Mouse (Mus musculus): ENCODE measurements at regions not wholly inside any gene's neighbourhood (a gene's known extent, or its start where the extent isn't known, plus 50 kb on each side); places are given as distances from the start of the nearest gene placed in this dataset.

DNA sequence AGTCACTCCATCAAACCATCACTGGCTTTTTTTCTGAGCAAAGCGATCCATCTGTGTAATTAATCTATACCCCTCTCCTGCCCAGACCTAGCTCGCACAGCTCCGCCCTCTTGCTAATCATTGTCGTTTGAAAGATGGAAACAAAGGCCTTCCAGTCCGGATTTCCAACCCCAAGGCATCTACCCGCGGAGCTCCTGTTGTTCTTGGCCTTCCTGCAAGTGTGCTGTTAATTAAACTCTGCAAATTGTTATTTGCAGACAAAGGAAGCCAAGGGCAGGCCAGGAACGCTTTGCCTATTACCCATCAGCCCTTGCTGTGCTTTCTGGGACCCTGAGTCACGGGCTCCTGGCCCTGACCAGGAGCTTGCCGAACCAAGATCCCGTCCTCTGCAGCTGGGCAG is 522.0 kb upstream of the Gm19410 start:
- no peaks in the 10 kb centered on the region for H3K9me3 ChIP-seq (ENCODE audit: low read length)
- whole genome bisulfite sequencing = 14% methylated on average over 11 of the region's 11 CpGs
- DNase-seq (ENCODE audit: low spot score) (peak; percentile 41), ATAC-seq (peak; percentile 62)
- H3K4me1 ChIP-seq (ENCODE audit: insufficient read depth, low read length) = no peaks in the 10 kb centered on the region
- no peak overlapping the region for H3K9ac ChIP-seq (replicated peaks; ENCODE audit: low read length)
- H3K27me3 ChIP-seq (ENCODE audit: insufficient read depth, low read length) = no peaks in the 10 kb centered on the region
- no peak overlapping the region for H3K27ac ChIP-seq
- H3K36me3 ChIP-seq (ENCODE audit: insufficient read depth, low read length) = no peaks in the 10 kb centered on the region
- H3K4me2 ChIP-seq (ENCODE audit: low read depth, low read length) = no peak overlapping the region
- H3K4me3 ChIP-seq (ENCODE audit: low read length) = no peak overlapping the region
- no peak for TF ChIP-seq CTCF (IDR thresholded peaks at IDR 0.05; ENCODE audit: low read depth)

DNA sequence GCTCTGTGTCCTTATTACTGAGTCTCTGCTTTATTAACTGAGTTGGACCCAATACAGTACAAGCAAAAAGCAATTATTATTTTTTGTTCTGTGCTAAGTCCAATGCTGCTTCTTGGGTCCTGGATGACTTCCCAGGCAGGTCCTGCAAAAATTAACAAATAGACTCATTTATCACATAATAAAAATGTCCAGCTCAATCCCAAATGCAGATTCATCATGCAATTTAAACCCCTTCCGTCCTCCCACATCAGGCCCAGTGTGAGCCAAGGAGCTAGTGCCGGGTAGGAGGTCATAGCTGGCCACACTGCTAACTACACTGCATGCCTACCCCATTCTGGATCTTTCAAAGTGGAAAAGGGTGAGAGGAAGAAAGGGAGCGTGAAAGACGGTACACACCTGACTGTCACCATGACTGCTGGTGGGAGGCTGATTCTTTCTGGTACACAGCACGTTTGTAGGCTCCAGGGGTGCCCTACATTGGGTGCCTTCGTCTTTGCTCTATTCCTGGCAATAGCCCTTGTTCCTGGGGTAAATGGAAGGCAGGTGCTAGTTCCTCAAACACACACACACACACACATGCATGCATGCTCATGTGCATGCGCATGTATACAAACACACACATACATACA is 515.7 kb upstream of the Gm19410 start:
- H3K9ac ChIP-seq (replicated peaks; ENCODE audit: low read length) = no peak overlapping the region
- WGBS = 90% methylated on average over 7 of the region's 7 CpGs
- no peak overlapping the region for H3K4me2 ChIP-seq (ENCODE audit: low read depth, low read length)
- H3K9me3 ChIP-seq (ENCODE audit: low read length) = no peaks in the 10 kb centered on the region
- no peaks in the 10 kb centered on the region for H3K36me3 ChIP-seq (ENCODE audit: insufficient read depth, low read length)
- H3K4me3 ChIP-seq (ENCODE audit: low read length) = no peak overlapping the region
- TF ChIP-seq CTCF (IDR thresholded peaks at IDR 0.05; ENCODE audit: low read depth) = no peak
- no peak for DNase-seq (ENCODE audit: low spot score)
- ATAC-seq = no peak
- H3K27me3 ChIP-seq (ENCODE audit: insufficient read depth, low read length) = no peaks in the 10 kb centered on the region
- H3K27ac ChIP-seq = no peak overlapping the region
- H3K4me1 ChIP-seq (ENCODE audit: insufficient read depth, low read length) = no peaks in the 10 kb centered on the region

DNA sequence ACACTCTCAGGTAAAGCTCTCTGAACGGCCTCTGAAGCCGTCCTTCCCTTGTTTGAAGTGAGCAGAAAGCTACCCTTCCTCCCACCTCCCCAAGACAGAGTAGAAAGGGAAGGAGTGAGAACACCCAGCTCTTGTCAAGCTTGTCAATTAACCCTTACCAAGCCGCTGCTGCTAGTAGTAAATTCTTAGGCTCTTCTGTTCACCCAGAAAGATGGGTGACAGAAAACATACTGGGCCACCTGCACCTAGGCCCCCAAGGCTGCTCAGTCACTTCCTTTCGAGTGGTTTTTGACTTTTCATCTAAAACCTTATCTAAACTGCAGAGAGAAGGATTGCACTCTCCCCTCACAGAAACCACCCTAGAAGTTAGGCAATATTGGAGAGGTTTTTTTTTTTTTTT is 514.9 kb upstream of the Gm19410 start:
- WGBS = 71% methylated on average over 4 of the region's 4 CpGs
- Histone ChIP-seq H3K36me3 (ENCODE audit: insufficient read depth, low read length) (no peaks in the 10 kb centered on the region), H3K27me3 (ENCODE audit: insufficient read depth, low read length) (no peaks in the 10 kb centered on the region), H3K4me2 (ENCODE audit: low read depth, low read length) (no peak overlapping the region), H3K27ac (no peak overlapping the region), H3K9me3 (ENCODE audit: low read length) (no peaks in the 10 kb centered on the region), H3K9ac (replicated peaks; ENCODE audit: low read length) (no peak overlapping the region), H3K4me1 (ENCODE audit: insufficient read depth, low read length) (no peaks in the 10 kb centered on the region), H3K4me3 (ENCODE audit: low read length) (no peak overlapping the region)
- no peak for TF ChIP-seq CTCF (IDR thresholded peaks at IDR 0.05; ENCODE audit: low read depth)
- ATAC-seq (no peak), DNase-seq (ENCODE audit: low spot score) (no peak)

DNA sequence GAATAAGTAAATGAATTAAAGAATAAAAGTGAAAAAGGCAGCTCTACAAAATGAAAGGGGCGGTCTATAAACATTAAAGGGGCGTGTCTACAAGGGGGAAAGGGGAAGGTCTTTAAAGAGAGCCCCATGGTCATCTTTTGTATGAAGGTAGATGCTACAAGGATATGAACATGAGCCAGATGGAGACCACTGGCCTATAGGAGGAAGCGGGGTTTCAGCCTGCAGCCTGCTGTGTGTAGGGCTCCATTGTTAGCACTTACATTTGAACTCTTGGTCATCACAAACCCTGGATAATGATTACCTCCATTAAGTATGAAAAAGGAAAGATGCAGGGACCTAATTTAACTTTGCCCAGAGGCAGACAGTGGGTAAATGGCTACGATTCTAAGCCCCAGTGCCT is 511.6 kb upstream of the Gm19410 start:
- Histone ChIP-seq H3K36me3 (ENCODE audit: insufficient read depth, low read length) (no peaks in the 10 kb centered on the region), H3K27me3 (ENCODE audit: insufficient read depth, low read length) (no peaks in the 10 kb centered on the region), H3K4me3 (ENCODE audit: low read length) (no peak overlapping the region), H3K9me3 (ENCODE audit: low read length) (no peaks in the 10 kb centered on the region), H3K4me1 (ENCODE audit: insufficient read depth, low read length) (no peaks in the 10 kb centered on the region), H3K27ac (no peak overlapping the region), H3K4me2 (ENCODE audit: low read depth, low read length) (no peak overlapping the region), H3K9ac (replicated peaks; ENCODE audit: low read length) (no peak overlapping the region)
- 85% methylated on average over 4 of the region's 4 CpGs for WGBS
- no peak for ATAC-seq
- DNase-seq (ENCODE audit: low spot score) = no peak
- no peak for TF ChIP-seq CTCF (IDR thresholded peaks at IDR 0.05; ENCODE audit: low read depth)

DNA sequence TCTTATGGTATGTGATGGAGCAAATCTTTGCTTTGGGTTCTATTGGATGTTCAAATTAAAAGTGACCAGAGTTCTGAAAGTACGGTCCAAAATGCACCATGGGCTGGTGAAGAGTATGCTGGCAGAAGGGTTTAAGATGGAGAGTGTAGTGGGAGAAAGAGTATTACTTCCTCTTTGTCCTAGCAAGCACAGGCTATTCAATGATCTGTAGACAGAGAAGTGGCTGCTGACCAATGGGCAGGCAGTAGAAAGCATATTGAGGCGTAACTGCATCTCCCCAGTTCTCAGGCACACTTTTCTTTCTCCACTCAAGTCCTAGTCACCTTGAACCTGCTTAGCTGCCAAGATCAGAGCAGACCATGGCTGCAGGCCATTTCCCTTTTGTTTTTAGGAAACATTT is 510.3 kb upstream of the Gm19410 start:
- Histone ChIP-seq H3K36me3 (ENCODE audit: insufficient read depth, low read length) (no peaks in the 10 kb centered on the region), H3K9ac (replicated peaks; ENCODE audit: low read length) (no peak overlapping the region), H3K4me2 (ENCODE audit: low read depth, low read length) (no peak overlapping the region), H3K9me3 (ENCODE audit: low read length) (no peaks in the 10 kb centered on the region), H3K27me3 (ENCODE audit: insufficient read depth, low read length) (no peaks in the 10 kb centered on the region), H3K4me1 (ENCODE audit: insufficient read depth, low read length) (no peaks in the 10 kb centered on the region), H3K27ac (no peak overlapping the region), H3K4me3 (ENCODE audit: low read length) (no peak overlapping the region)
- 77% methylated on average over 2 of the region's 2 CpGs for WGBS
- no peak for TF ChIP-seq CTCF (IDR thresholded peaks at IDR 0.05; ENCODE audit: low read depth)
- no peak for DNase-seq (ENCODE audit: low spot score)
- ATAC-seq = no peak

DNA sequence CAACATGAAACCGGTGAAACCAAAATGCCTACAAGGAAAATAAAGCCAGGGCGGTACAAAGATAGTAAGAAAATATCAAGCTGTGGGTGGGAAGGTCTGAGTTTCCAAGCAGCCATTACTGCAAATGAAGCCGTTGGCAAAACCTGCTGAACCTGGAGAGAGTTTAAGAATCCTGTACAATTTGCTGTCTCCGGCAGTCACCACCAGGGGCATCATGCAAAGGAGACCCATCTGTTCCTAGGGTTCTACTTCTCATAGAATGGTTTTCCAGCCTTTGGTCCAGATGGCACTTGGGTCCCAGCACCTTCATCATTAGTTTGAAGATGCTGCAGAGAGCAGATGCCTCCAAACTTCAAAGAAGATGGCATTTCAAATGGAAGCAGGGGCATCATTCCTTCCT is 508.6 kb upstream of the Gm19410 start:
- no peak overlapping the region for H3K27ac ChIP-seq
- WGBS = 49% methylated on average over 4 of the region's 4 CpGs
- H3K4me1 ChIP-seq (ENCODE audit: insufficient read depth, low read length) = no peaks in the 10 kb centered on the region
- no peak for ATAC-seq
- peak; percentile 43 for DNase-seq (ENCODE audit: low spot score)
- H3K9ac ChIP-seq (replicated peaks; ENCODE audit: low read length) = no peak overlapping the region
- TF ChIP-seq CTCF (IDR thresholded peaks at IDR 0.05; ENCODE audit: low read depth) = peak; percentile 59
- no peaks in the 10 kb centered on the region for H3K36me3 ChIP-seq (ENCODE audit: insufficient read depth, low read length)
- H3K4me2 ChIP-seq (ENCODE audit: low read depth, low read length) = no peak overlapping the region
- no peaks in the 10 kb centered on the region for H3K27me3 ChIP-seq (ENCODE audit: insufficient read depth, low read length)
- H3K4me3 ChIP-seq (ENCODE audit: low read length) = no peak overlapping the region
- H3K9me3 ChIP-seq (ENCODE audit: low read length) = no peaks in the 10 kb centered on the region

DNA sequence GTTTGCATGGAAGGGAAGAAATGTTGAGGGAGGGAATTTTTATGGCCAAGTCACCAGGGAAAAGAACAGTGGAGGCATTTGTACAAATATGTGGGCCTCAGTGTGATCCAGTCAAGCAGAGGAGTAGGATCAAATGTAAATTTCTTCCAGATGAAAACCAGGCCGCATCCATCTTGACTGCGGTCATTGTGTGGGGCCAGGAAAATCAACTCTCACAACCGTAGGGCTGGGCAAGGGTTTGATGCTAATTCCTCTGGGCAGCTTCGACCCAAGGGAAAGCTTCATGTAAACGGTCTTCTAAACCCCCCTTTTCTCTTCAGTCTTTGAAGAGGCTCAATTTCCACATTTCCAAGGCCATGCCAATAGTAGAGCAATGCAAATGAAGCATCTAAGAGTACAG is 497.4 kb upstream of the Gm19410 start:
- TF ChIP-seq CTCF (IDR thresholded peaks at IDR 0.05; ENCODE audit: low read depth) = no peak
- 77% methylated on average over 5 of the region's 5 CpGs for WGBS

More for the DNA sequence above, 497.4 kb upstream of the Gm19410 start:
- no peak for ATAC-seq
- H3K4me2 ChIP-seq (ENCODE audit: low read depth, low read length) = no peak overlapping the region
- no peaks in the 10 kb centered on the region for H3K36me3 ChIP-seq (ENCODE audit: insufficient read depth, low read length)
- no peaks in the 10 kb centered on the region for H3K9me3 ChIP-seq (ENCODE audit: low read length)
- no peaks in the 10 kb centered on the region for H3K4me1 ChIP-seq (ENCODE audit: insufficient read depth, low read length)
- no peak overlapping the region for H3K9ac ChIP-seq (replicated peaks; ENCODE audit: low read length)
- no peaks in the 10 kb centered on the region for H3K27me3 ChIP-seq (ENCODE audit: insufficient read depth, low read length)
- H3K4me3 ChIP-seq (ENCODE audit: low read length) = no peak overlapping the region
- no peak overlapping the region for H3K27ac ChIP-seq
- no peak for DNase-seq (ENCODE audit: low spot score)
